Mouse (Mus musculus) thymus, postnatal 4 days (tissue): Measurements from ENCODE around the gene Nmrk1.

Experiments used
- DNase-seq: peaks from one replicate; pipeline ENCODE4 v3.0.0; 2021

The Nmrk1 gene

DNA sequence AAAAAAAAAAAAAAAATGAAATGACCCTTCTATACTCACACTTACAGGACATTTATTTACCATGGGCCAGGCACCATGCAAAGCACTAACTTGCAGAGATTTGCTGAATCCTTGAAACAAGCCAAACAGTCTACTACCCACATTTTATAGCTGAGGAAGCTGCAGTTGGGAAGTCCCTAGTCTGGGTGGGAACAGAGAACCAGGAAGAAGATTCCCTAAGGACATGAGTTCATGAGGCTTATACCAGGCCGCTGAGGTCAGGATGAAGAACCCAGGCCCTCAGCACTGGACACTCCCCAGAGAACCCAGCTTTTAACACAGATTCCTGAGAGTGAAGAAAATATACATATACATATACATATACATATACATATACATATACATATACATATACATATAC, 14.2 kb upstream of the Nmrk1 start:
- no peak for DNase-seq

- DNase-seq: peak; percentile 37
These were observed 12.7 kb upstream of the Nmrk1 start for GRCm38 (mm10) chr19:18619060-18619459.

- DNase-seq: peak; percentile 47
These were observed 12.1 kb upstream of the Nmrk1 start for GRCm38 (mm10) chr19:18619691-18620090.

DNA sequence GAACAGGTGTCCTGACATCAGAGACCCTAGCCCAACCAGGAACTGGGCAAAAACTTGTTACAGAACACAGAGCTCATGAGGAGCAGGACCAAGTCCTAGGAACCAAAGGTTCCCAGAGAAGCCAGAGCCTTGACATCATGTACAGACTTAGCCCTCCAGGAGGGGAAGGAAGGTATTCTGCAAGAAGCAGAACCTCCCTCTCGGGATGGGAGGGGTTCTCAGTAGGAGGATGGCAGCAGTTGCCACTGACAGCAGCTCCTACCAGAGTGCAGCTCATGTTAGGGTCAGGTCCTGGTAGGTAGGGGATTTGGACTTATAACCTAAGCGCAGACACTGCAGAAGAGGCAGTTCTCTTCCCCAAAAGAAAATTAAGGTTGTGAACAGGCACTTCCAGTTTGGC, 7.9 kb upstream of the Nmrk1 start:
- no peak for DNase-seq

GRCm38 (mm10) chr19:18629589-18629988, 2.2 kb upstream of the Nmrk1 start:
- peak; percentile 34 for DNase-seq

DNA sequence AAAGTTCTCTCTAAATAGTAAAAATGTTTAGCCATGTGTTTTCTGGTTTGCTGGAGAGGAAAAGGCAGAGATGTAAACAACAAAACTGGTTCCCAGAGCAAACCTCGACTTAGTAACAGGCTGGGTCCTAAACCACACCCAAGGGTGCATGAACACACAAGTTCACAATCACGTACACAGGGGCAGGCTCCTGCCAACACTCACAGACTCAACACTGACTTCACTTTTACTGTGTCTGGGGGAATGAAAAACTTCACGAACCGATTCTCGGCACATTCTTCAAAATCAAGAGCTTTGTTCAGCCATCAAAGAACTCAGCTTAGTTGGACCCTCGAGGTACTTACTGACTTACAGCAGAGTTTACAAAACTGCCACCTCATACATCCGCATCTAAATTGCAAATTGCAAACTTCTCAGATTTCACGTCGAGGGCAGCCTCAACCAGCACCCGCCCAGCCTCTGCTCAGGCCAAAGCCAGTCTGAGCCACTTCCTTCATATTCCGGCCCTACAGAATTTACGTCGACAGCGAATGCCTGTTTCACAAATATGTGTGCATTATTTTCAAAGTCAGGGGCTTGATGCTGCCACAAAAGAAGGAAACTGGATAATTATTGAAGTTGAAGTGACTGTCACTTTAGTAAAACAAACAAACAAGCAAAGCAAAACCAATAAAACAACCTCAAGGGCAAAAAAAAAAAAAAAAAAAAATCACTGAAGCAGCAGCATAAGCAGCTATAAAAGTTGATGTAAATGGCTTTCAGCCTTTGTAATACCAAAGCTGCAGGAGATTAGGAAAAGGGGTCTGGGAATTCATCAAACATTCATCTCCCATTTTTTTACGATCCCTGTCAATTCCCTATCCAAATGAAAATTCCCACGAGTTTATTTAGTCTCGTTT, 1.3 kb upstream of the Nmrk1 start:
- DNase-seq: no peak

GRCm38 (mm10) chr19:18631161-18631643, 548 bp upstream of the Nmrk1 start:
- DNase-seq: peak; percentile 67

- DNase-seq: no peak
These were observed 758 bp downstream of the Nmrk1 start for GRCm38 (mm10) chr19:18632231-18633185.

DNA sequence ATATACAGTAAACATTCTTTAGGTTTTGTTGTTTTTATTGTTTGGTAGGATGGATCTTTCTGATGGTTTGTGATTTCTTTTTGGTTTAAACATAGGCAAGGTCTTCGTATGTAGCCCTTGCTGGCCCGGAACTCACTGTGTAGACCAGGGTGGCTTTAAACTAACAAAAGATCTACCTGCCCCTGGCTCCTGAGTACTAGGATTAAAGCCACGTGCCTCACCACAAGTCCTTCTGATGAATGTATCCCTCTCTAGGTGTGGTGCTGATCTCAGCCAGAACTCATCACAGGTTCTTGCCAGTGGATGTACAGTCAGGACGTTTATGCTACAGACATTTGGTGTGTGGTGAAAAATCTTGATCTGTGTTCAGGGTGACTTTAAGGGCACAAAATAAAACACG, 6.2 kb downstream of the Nmrk1 start:
- DNase-seq: no peak

GRCm38 (mm10) chr19:18638949-18639348, 7.2 kb downstream of the Nmrk1 start:
- DNase-seq: peak; percentile 40

DNA sequence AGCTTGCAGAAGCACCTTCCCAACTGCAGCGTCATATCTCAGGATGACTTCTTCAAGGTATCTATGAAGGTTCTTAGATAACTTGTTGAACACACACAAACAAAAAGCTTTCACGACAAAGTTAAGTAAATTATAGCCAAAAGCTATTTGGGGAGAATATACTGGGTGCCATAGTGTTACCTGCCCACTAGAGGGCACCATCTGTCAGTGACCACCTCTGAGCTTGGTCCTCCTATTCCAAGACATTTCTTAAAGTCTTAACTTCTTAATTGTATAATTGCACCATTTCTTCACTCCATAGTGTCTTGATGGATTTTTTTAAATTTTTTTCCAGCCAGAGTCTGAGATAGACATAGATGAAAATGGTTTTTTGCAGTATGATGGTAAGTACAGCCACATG, 7.8 kb downstream of the Nmrk1 start:
- DNase-seq: no peak

DNA sequence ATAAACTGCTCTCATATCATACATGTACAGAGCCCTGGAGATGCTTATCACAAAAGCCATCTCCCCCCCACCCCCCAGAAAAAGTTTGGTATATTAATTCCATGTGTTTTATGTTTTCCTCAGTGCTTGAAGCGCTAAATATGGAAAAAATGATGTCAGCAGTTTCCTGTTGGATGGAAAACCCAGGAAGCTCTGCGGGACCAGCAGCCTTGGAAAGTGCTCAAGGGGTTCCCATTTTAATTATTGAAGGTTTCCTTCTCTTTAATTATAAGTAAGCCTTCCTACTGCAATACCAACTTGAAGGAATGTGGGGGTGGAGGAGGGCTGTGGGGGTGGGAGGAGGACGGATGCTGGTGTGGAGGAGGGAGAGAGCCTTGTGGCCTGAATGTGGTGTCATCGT, 9.3 kb downstream of the Nmrk1 start:
- DNase-seq: no peak

GRCm38 (mm10) chr19:18643411-18643810, 11.7 kb downstream of the Nmrk1 start:
- no peak for DNase-seq

DNA sequence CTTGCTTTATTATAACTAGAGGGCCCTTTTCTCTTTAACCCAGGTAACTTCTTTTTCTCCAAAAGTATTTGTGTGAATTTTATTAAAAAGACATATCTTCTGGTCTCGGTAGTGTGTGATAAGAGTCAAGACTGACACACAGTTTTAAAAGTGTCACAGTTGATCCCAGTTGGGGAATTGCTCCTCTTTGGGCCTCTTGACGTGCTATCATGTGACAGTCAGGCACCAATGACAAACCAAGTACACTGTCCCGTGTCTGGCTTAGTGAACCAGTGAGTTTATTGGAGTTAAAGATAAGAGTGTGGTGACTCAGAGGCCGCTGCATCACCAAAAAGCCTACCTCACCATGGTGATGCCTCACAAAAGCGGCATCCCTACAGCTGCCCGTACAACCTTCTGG, 12.3 kb downstream of the Nmrk1 start:
- no peak for DNase-seq

GRCm38 (mm10) chr19:18646397-18646796, 14.6 kb downstream of the Nmrk1 start:
- DNase-seq: no peak

DNA sequence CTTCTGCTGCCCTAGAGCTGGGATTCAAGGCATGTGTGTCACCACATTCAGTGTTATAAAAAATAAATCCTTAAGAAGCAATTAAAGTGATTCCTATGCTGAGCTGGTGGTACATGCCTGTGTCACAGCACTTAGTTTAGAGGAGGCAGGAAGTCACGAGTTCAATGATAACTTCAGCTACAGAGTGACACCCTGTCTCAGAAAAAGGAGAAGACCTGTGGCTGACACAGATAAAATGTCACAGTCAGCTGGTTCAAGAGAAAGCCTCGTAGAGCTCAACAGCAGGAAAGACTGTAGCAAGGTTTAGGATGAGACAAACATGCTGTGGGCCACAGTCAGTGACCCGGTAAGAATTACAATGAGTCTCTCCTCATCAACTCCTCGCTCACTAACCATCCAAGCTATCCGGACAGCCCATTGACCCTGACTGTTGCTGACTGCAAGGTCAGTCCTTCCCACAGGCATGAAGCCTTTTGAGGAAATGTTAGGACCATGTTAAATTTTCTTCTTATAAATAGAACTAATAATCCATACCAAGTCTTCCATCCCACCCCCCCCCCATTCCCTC, 15.2 kb downstream of the Nmrk1 start:
- no peak for DNase-seq

DNA sequence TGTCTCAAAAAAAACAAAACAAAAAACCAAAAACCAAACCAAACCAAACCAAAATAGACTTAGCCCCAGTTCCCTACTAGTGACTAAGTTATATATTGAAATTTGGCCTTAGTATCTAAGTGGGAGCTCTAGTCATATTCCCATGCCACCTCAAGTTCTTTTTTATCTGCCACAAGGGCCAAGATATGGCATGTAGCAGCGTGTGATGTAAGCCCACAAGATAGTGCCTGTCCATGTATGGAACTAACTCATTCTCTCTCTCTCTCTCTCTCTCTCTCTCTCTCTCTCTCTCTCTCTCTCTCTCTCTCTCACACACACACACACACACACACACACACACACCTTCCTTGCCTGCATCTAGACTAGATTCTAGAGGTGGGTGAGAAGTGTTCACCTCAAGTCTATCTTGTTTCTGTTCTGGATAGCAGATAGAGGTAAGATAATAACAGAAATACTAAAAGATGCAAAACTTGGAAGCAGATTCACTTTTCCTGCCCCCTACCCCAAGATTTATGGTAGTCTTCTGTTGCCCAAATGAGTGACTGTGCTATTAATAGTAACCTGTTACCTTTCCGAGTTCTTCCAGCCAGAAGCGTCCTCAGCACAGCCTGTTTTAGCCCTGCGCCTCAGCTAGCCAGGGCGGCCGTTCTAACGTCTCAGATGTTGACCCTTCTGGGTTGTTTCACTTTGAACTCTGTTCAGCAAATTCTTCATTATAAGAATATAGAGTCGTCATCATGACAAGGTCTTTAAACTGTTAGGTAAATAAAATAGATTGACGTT, 16.2 kb downstream of the Nmrk1 start:
- no peak for DNase-seq

DNA sequence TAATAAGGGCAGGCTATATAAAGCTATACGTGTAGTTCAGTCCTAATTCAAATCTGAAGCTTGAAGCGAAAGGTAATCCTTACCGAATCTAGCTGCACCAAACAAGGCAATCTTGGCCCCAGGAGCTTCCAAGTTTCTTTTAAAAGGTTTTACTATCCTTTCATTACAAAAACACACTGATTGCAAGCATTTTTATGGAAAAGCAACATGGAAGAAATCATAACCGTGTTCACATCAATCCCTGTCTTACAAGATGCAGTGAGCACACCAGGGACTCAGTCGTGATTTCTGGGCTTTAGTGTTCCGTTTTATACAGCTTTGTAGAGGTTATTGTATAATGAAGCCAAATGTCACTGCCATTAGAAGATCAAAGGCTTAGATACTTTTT, 16.8 kb downstream of the Nmrk1 start:
- no peak for DNase-seq

DNA sequence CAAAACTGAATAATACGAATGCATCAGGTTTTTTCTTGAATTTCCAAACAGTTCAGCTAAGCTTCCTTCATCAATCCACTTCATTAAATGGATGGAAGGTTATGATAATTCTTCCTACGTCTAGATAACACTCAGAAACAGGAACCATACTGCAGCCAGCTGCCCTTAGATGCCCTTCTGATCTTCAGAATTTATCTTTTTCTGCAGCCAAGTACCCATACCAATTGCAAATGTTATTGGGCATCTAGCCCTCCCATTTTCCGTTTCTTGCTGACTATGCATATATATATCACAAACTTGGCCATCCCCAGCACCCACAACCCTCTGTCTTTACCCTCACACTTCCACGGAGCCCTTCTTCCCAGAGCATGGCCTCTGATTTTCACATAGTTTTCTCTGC, 18.2 kb downstream of the Nmrk1 start:
- DNase-seq: no peak

DNA sequence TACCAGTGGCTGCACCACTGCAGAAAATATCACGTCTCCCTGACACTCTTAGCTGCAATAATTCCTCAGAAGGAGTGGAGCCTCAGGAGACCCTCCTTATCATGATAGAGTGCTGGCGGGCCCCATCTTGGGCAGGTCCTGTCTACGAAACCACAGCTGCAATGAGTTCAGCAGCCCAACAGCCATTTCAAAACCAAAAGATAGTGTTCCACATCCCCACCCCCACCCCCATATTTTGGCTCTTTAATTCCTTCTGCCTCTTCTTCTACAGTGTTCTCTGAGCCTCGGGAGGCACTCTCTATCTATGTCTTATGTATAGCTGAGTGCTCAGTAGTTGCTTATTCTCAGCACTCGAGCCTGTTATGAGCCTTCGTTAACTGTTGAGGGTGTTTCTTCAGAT, 18.7 kb downstream of the Nmrk1 start:
- no peak for DNase-seq

DNA sequence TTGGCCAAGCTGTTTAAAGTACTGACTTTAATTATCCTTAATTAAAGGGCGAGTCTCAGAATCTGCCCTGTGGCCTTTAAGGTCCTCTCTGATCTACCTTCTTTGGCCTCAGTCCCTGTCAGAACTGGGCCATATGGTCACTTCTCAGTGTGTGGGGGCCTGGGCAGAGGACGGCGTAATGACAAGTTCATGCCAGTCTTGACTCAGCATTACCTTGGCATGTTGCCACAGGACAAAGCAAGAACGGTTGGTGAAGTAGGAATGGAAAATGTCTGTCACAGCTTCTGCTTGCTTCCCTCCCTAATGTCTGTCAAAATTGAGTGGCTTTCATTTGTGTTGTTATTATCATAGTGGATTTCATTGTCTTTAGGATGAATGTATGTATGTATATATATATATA, 20.8 kb downstream of the Nmrk1 start:
- DNase-seq: no peak

DNA sequence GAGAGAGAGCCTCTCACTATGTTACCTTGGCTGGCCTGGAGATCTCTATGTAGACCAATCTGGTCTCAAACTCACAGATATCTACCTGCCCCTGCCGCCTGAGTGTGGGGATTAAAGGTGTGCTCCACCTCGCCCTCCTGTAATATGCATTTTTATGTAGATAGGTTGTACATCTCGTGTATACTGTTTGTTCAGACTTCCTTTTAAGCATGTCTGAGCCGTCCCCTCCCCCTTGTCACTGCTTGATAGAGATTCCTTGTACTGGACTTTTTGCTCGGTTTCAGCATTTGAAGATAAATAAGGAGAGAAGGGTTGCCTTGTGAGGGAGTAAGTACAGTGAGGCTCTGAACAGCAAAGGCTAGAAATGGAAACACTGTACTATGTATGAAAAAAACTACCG, 21.3 kb downstream of the Nmrk1 start:
- no peak for DNase-seq

DNA sequence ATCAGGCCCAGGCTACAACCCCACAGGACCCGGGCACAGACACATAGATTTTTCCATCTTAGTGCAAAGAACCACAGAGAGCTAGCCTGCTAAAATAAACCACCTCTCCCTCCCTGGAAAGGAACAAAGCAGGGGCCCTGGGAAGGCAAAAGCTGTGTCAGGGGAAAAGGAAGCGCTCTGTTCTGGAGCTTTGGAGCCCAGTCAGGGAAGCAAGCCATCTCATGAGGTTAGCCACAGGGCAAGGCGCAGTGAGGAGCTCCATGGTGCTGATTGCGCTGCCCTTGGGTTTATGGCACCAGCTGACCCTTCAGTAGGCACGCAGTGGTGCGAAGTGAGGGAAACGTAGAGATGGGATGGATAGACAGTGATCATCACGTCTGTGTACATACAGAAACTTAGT, 22.6 kb downstream of the Nmrk1 start:
- no peak for DNase-seq
